Mouse (Mus musculus): ENCODE results near the gene Cacna2d3.

DNA sequence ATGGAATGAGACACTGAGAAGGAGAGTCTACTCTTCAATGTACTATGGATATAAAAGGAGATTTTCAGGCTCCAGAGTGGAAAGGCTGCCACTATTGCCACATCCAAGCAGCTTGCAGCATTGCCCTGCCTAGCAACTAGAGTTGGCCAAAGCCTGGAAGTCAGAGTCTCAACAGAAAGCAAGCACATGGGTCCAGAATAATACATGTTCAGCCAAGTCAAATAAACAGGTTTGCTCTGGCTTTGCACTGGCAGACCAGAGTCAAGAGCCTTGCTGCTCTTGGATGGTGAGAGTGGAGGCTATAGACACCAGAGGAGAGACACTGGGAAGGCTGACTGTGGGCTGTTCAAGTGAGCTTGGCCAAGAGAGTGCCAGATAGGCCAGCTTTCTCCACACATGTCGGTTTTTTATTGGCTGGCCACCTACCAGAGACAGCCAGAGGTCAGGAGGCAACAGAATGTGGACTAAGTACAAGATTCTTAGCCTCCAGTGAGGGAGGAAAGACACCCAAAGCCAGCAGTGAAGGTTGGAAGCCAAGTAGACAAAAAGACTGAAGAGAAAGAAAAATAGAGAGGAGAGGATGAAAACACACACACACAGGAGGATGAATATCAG is 49.1 kb downstream of the Cacna2d3 start:
- TF ChIP-seq POLR2A (IDR thresholded peaks at IDR 0.05; ENCODE audit: control insufficient read depth in 1 of 2, insufficient read depth in 1 of 2, low read depth in 1 of 2, low read length in 2 of 2, poor library complexity in 1 of 2) (no peak), EP300 (IDR thresholded peaks at IDR 0.05; ENCODE audit: low read depth in 1 of 2, low read length in 2 of 2) (no peak), KAT2A (conservative IDR thresholded peaks at IDR 0.05; ENCODE audit: low read depth, low read length) (no peak), TBP (IDR thresholded peaks at IDR 0.05; ENCODE audit: low read depth, low read length) (no peak), UBTF (IDR thresholded peaks at IDR 0.05; ENCODE audit: borderline replicate concordance, insufficient read depth, low read depth, low read length) (no peak), JUND (IDR thresholded peaks at IDR 0.05; ENCODE audit: low read depth, low read length) (no peak), USF1 (IDR thresholded peaks at IDR 0.05; ENCODE audit: low read depth, low read length) (no peak), BHLHE40 (IDR thresholded peaks at IDR 0.05; ENCODE audit: borderline replicate concordance, low read depth, low read length) (no peak), CTCF (IDR thresholded peaks at IDR 0.05 in 2 of 3, conservative IDR thresholded peaks at IDR 0.05 in 1 of 3; ENCODE audit: control insufficient read depth in 1 of 3, insufficient read depth in 1 of 3, low read depth in 2 of 3, low read length in 3 of 3, poor library complexity in 1 of 3, severe bottlenecking in 1 of 3) (no peak), ELF1 (IDR thresholded peaks at IDR 0.05; ENCODE audit: low read depth, low read length) (no peak), TCF12 (IDR thresholded peaks at IDR 0.05; ENCODE audit: low read depth, low read length) (no peak)

Data from MEL (cell line).